Mouse (Mus musculus): ENCODE data around the gene Med12l.
"Not testable (repeated sequence)": the region's sequence is repeated elsewhere in the genome, so short reads cannot be mapped to it uniquely, and the experiment has no call there.

Gene Med12l

GRCm38 (mm10) chr3:59024531-59025192, 19.0 kb downstream of the Med12l start:
- DNase-seq: no peak

DNA sequence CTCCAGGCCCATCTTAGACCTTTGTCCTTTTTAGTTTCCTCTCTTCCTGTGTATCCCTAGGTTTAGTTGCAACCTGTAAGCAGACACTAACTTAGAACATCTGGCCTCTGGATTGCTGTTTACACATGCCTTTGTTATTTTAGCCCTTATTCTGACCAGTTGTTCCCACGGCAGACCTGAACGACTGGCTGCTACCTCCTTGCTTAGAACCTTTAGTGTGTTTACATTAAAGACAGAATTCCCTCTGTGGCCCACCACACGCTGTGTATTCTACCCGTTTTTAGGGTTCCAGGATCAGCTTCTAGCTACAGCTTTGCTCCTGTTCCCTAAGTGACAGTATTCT, 19.5 kb downstream of the Med12l start:
- no peak for DNase-seq

- no peak for DNase-seq
Observed at GRCm38 (mm10) chr3:59028696-59029095, 23.1 kb downstream of the Med12l start.

- DNase-seq: no peak
Observed at GRCm38 (mm10) chr3:59030986-59031385, 25.4 kb downstream of the Med12l start.

DNA sequence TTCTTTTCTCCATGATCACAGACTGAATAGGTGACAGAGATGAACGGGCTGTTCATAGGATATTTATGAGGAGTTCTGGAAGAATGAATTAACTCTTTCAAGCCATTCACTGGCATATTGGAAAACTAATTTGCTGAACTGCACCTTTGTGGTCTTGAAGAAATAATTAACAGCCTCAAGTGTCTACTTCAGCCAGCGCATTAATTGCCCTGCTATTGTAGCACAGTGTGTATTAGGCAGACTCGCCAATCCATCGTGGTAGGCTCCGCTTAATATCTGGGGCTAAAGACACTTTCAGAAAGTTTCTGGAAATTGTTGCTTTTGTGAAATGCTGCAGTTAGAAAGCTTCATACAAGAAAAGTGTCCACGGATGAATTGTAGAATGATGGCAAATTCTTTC, 35.9 kb downstream of the Med12l start:
- no peak for DNase-seq

- DNase-seq: no peak
Observed at GRCm38 (mm10) chr3:59054834-59055535, 49.4 kb downstream of the Med12l start.

DNA sequence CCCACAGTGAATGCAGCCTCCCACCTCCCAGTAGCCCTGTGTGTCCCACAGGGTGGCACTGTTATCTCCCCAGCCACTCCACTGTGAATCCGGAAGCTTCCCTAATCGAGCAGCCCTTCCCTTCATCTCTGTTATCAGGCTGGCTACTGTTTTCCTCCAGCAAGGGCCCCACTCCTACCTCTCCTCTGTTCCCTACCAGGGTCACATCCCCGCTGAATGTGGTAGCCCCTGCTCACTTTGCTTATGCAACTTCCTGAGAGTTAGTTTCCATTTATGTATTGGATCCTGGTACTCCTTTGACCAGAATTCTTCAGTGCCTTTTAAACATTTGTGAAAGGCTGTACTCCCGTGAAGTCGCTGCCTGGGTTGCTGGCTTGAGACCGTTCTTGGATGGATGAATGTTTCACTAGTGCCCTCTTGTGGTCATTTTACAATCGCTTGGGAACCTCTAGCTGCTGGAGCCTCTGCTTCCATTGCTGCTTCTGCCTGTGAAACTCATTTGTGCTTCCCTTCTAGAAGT, 53.5 kb downstream of the Med12l start:
- DNase-seq: peak; percentile 61 to 72

DNA sequence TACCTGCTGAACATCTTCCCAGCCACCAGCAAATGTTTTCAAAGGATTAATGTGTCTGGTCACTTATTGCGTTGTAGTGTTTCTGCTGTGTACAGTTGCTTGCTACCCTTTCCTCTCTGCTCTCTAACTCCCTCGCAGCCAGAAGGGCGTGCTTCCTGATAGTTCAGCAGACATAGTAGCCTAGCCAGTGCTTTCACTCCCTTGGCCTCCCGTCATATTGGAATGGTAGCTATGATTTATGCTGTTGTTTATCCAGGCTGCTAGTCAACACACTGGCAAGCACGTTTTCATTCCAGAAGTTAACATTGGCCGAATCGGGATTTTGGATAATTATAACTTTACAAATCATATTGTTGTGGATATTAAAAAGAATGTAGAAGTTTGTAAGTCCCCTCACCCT, 54.5 kb downstream of the Med12l start:
- DNase-seq: peak; percentile 33 to 44

- no peak for DNase-seq
Observed at GRCm38 (mm10) chr3:59062141-59062540, 56.5 kb downstream of the Med12l start.

DNA sequence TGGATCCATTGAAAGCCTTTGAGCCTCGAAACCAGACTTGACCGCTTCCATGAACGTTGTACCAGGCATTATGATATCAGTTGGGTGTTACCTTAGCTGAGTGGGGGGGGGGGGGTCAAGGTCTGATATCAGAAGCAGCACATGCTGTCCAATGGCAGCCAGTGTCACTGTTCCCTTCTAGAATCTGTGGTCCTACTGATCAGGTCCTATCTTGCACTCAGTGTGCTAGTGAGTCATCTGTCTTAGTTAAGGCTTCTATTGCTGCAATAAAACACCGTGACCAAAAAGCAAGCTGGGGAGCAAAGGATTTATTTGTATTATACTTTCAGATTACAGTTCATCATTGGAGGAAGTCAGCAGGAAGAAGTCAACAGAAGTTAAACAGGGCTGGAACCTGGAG, 57.8 kb downstream of the Med12l start:
- no peak for DNase-seq

DNA sequence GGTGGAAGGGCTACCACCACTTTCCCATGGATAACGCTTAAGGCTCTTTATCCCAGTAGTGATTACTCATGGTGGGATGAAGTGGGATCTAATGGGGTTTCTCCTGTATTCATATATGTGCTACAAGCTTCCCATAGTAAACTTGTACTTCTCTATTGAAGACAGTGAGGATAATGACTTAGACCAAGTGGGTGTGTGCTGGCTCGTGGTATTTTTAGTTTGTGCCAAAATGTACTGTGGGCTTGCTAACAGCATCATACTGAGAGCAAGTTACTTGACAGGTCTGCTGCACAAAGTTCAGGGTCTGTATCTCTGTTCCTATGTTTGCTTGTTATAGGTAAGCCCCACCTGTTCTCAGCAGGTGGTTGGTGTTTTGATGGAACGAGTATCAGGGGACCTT, 60.3 kb downstream of the Med12l start:
- DNase-seq: no peak

GRCm38 (mm10) chr3:59066558-59067294, 61.1 kb downstream of the Med12l start:
- no peak for DNase-seq

- DNase-seq: not testable (repeated sequence)
Observed at GRCm38 (mm10) chr3:59069071-59069470, 63.4 kb downstream of the Med12l start.

GRCm38 (mm10) chr3:59077278-59077677, 71.7 kb downstream of the Med12l start:
- DNase-seq: no peak

GRCm38 (mm10) chr3:59078585-59078984, 73.0 kb downstream of the Med12l start:
- no peak for DNase-seq

DNA sequence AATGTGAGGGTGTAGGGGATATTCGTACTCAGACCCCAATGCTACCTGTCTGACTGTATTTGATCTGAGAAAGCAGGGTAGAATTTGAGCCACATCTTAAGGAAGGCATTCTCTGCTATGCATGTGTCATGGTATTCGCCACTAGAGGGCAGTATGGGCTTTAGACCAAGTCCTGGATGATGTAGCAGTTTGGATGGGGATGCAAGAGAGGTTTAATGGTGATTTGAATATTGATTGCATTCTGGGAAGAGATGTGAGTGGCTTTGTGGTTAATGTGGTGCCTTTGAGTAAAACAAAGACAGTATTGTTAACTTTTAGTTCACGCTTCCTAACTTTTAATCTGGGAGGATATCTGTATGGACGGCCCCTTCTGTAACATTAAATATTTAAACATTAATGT, 73.7 kb downstream of the Med12l start:
- DNase-seq: peak; percentile 36 to 45

DNA sequence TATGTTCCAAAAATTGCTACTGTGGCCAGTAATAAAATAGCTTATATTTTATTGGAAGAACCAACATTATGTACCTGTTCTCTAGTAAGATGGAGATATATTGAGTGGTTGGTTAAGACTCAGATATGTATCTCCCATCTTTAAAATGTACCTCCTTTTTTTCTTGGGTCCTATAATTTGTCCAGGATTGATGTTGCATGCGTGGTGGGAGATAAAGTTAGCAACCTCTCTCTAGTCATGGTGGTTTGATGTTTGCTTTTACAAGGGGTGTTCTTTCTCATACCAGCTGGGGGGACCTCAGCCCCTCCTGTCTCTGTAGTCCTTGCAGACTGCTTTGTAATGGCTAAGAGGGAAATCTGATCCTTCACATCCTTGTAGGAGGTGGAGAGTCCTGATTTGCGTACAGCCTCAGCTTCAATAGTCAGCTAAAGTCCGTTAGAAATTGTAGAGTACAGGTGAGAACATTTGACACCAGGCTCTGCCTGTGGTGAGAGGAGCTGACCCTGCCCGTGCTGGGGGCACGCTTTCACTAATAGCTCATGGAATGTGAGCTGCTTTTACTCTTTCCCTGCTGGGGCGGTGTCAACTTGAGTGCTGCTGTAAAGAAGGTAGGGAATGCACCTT, 74.8 kb downstream of the Med12l start:
- no peak for DNase-seq

DNA sequence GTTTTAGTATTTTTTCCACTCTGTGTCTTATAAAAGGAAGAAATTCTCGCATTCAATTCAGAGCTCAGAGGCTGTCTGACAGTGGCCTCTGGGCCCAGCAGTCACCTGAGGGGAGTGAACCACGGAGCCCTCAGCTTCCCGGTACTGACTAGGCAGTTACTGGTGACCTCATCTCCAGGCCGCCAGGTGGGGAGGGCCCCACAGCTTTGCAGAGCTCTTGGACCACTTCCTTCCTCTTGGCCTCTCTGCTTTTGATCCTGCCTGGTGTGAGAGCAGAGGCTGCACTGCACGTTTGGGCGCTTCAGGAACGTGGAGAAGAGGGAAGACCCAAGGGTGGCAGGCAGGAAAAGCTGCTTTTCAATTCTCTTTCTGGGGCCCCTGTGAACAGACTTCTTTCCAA, 75.3 kb downstream of the Med12l start:
- peak; percentile 24 to 43 for DNase-seq

GRCm38 (mm10) chr3:59092702-59093101, 87.1 kb downstream of the Med12l start:
- no peak for DNase-seq

DNA sequence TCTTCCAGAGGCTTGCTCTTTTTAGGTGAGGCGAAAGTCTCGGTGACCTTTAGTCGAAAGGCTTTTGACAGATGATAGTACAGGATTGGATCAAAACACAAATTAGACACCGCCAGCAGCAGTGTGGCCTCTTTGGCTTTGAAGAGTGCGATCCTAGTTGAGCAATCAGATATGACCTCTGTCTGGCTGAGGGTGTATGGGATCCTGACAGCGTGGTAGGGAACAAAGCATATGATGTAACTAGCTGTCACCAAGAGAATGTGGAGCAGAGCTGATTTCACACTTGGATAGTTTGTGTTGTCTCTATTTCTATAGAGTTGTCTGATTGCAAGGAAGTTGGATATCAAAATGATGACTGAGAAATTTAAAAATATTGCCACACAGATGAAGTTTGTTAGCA, 91.8 kb downstream of the Med12l start:
- DNase-seq: no peak

GRCm38 (mm10) chr3:59098540-59098939, 92.9 kb downstream of the Med12l start:
- no peak for DNase-seq

- DNase-seq: no peak
Observed at GRCm38 (mm10) chr3:59101218-59101986, 95.8 kb downstream of the Med12l start, which contains the start of gene Gpr171. TSS of gene Gpr171 (minus strand) at chr3:59101821.
